Mouse (Mus musculus) heart, postnatal 0 days (tissue): ENCODE data around the gene Slc10a7.

ENCODE experiments used
- CTCF ChIP-seq: IDR thresholded peaks from 2 replicates; pipeline ENCODE4 v1.5.1; 2016; ENCODE audit warnings: antibody characterized with exemption, control low read depth, low read depth
- EP300 ChIP-seq: IDR thresholded peaks from 2 replicates; pipeline ENCODE4 v1.6.1; 2016; ENCODE audit warnings: antibody characterized with exemption, low read depth

- peak; percentile 30 for TF ChIP-seq CTCF
- no peak for TF ChIP-seq EP300
Measured at GRCm38 (mm10) chr8:78741965-78742364, 232.8 kb downstream of the Slc10a7 start.
